Mouse (Mus musculus) testis, adult 2 months (tissue): Measurements from ENCODE around the gene Sft2d1.

ENCODE experiments used
- CTCF ChIP-seq: fragments of 200-500 bp; IDR thresholded peaks from 2 replicates; pipeline ENCODE4 v1.5.1; 2012; ENCODE audit warnings: low read depth, mild to moderate bottlenecking, inconsistent platforms, low read length, moderate library complexity; ENCODE audit not compliant: control insufficient read depth, insufficient read depth, insufficient replicate concordance
- POLR2A ChIP-seq: fragments of 200-500 bp; IDR thresholded peaks from 2 replicates; pipeline ENCODE4 v1.6.1; 2012; ENCODE audit warnings: low read depth, mild to moderate bottlenecking, inconsistent platforms, low read length, moderate library complexity; ENCODE audit not compliant: control insufficient read depth

GRCm38 (mm10) chr17:8285056-8285455 is 25.8 kb upstream of the Sft2d1 start:
- TF ChIP-seq POLR2A (no peak), CTCF (no peak)
